Mouse (Mus musculus) layer of hippocampus, adult 11-12 months (tissue): ENCODE results near the gene Ankrd13b.

Experiments used
- DNase-seq: peaks from one replicate; pipeline ENCODE4 v3.0.0; 2022; ENCODE audit warnings: low spot score

Ankrd13b gene

GRCm38 (mm10) chr11:77461856-77462255 is 27.6 kb downstream of the Ankrd13b start:
- DNase-seq, result no peak

GRCm38 (mm10) chr11:77456866-77457265 is 32.6 kb downstream of the Ankrd13b start:
- no peak for DNase-seq

GRCm38 (mm10) chr11:77455770-77456510 is 33.5 kb downstream of the Ankrd13b start:
- DNase-seq, result no peak

- DNase-seq, result no peak
These were observed 36.1 kb downstream of the Ankrd13b start for GRCm38 (mm10) chr11:77453388-77453787.

- DNase-seq, result no peak
These were observed 37.8 kb downstream of the Ankrd13b start for GRCm38 (mm10) chr11:77451670-77452069.

- DNase-seq, result no peak
These were observed 40.3 kb downstream of the Ankrd13b start for GRCm38 (mm10) chr11:77449224-77449623.

GRCm38 (mm10) chr11:77446628-77447041 is 42.8 kb downstream of the Ankrd13b start:
- DNase-seq, result peak; percentile 63

- no peak for DNase-seq
These were observed 44.5 kb downstream of the Ankrd13b start for GRCm38 (mm10) chr11:77444939-77445338.

- DNase-seq, result no peak
These were observed 47.0 kb downstream of the Ankrd13b start for GRCm38 (mm10) chr11:77442186-77443170.

GRCm38 (mm10) chr11:77441020-77441419 is 48.5 kb downstream of the Ankrd13b start:
- DNase-seq, result no peak

- DNase-seq, result no peak
These were observed 49.4 kb downstream of the Ankrd13b start for GRCm38 (mm10) chr11:77440081-77440480.

GRCm38 (mm10) chr11:77437026-77437425 is 52.5 kb downstream of the Ankrd13b start:
- DNase-seq, result no peak

GRCm38 (mm10) chr11:77428446-77428845 is 61.0 kb downstream of the Ankrd13b start:
- no peak for DNase-seq

GRCm38 (mm10) chr11:77423175-77423859 is 66.2 kb downstream of the Ankrd13b start:
- DNase-seq, result no peak
